Comparison of ENCODE assay signal across 27 mouse cellular contexts in the genomic region with DNA sequence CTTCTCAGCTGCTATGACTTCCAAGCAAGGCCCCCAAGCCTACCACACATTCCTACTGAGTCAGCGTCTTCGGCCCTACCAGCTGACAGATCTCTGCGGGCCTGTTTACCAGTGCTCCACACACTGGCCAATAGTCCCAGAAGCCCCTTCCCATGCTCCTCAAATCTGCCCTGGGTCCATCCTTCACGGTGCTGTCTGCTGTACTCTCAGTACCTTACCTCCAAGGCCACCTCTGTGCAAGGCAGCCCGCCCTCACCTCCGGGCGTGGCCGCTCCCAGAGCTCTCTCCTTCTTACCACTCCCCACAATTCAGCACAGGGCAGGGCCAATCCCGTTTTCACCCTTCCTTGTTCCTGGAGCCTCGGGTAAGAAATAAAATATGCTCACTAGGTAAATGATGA. TPM values are rescaled to one million over a fixed set of nuclear protein-coding genes. Genes with fewer than 3 reads are reported as not detected.
DNase-seq lines count a peak whose midpoint lies in the region; ATAC-seq and TF ChIP-seq lines count a peak whose summit lies in the region.
"Had no signal": no experiment of that assay in that cellular context is flagged by ENCODE, and none has a peak within 500 bp of the region (broad histone marks: within the 10 kb centered on the region; RNA-seq: fewer than 3 reads in every experiment).

No protein-coding gene starts in this region.

- no peak for TF ChIP-seq CTCF in hindbrain, postnatal 0 days (IDR thresholded peaks at IDR 0.05; ENCODE audit: low read depth)
- TF ChIP-seq CTCF in ES-Bruce4 (IDR thresholded peaks at IDR 0.05; ENCODE audit: low read depth, low read length) (no peak), MEL (IDR thresholded peaks at IDR 0.05 in 2 of 3, conservative IDR thresholded peaks at IDR 0.05 in 1 of 3; ENCODE audit: control insufficient read depth in 1 of 3, insufficient read depth in 1 of 3, low read depth in 2 of 3, low read length in 3 of 3, poor library complexity in 1 of 3, severe bottlenecking in 1 of 3) (no peak)
- no peak for TF ChIP-seq CTCF in intestine, postnatal 0 days (IDR thresholded peaks at IDR 0.05; ENCODE audit: low read depth)

- WGBS in hindbrain, postnatal 0 days: 90% methylated on average over 10 of the region's 10 CpGs
- WGBS in hindbrain, embryonic 12.5 days: 84% methylated on average over 10 of the region's 10 CpGs
- 48% methylated on average over 10 of the region's 10 CpGs for WGBS in intestine, postnatal 0 days
- 76% methylated on average over 10 of the region's 10 CpGs for WGBS in liver, embryonic 11.5 days

- TF ChIP-seq EP300 in ES-Bruce4 (IDR thresholded peaks at IDR 0.05; ENCODE audit: insufficient read depth, low read depth, low read length): 0 out of 2 replicates have a peak, but pooled peaks have one; percentile 30
- no peak for TF ChIP-seq EP300 in MEL (IDR thresholded peaks at IDR 0.05; ENCODE audit: low read depth in 1 of 2, low read length in 2 of 2)

- intact Hi-C loops in left cerebral cortex, postnatal 4 days (cut with DNase I): no loop called here

- no peaks in the 10 kb centered on the region for H3K9me3 ChIP-seq in hindbrain, postnatal 0 days (ENCODE audit: low read length)
- H3K9me3 ChIP-seq in hindbrain, embryonic 12.5 days (replicated peaks): no peaks in the 10 kb centered on the region
- H3K9me3 ChIP-seq in ES-Bruce4 (replicated peaks; ENCODE audit: control insufficient read depth, insufficient read depth, low read length, poor library complexity, severe bottlenecking): no peaks in the 10 kb centered on the region
- no peaks in the 10 kb centered on the region for H3K9me3 ChIP-seq in MEL (replicated peaks; ENCODE audit: insufficient read depth, low read length)
- H3K9me3 ChIP-seq in intestine, postnatal 0 days (ENCODE audit: control insufficient read depth): no peaks in the 10 kb centered on the region
- H3K9me3 ChIP-seq in liver, embryonic 11.5 days (ENCODE audit: control insufficient read depth, low read length): no peaks in the 10 kb centered on the region
- H3K9me3 ChIP-seq: heart, embryonic 10.5 days; heart, embryonic 15.5 days; hindbrain, embryonic 13.5 days; limb, embryonic 13.5 days; liver, embryonic 12.5 days; megakaryocyte, embryonic 14.5 days had no signal

- no peak overlapping the region for H3K9ac ChIP-seq in hindbrain, postnatal 0 days (replicated peaks; ENCODE audit: low read length)
- H3K9ac ChIP-seq in hindbrain, embryonic 12.5 days: no peak overlapping the region
- H3K9ac ChIP-seq in ES-Bruce4 (ENCODE audit: low read depth, poor library complexity, severe bottlenecking) (no peak overlapping the region), MEL (ENCODE audit: control insufficient read depth, low read depth, low read length, poor library complexity, severe bottlenecking) (no peak overlapping the region)
- H3K9ac ChIP-seq in intestine, postnatal 0 days (ENCODE audit: low read depth, low read length): no peak overlapping the region
- no peak overlapping the region for H3K9ac ChIP-seq in liver, embryonic 11.5 days (ENCODE audit: low read depth, low read length)
- H3K9ac ChIP-seq: heart, embryonic 15.5 days; hindbrain, embryonic 13.5 days; limb, embryonic 13.5 days; liver, embryonic 12.5 days; liver, postnatal 0 days had no signal

- ATAC-seq in hindbrain, postnatal 0 days: peak; percentile 58; the same call in 1 of the 2 replicates
- ATAC-seq in hindbrain, embryonic 12.5 days (ENCODE audit: low FRiP score): no peak
- 0 out of 2 replicates have a peak, but pooled peaks have one; percentile 25 for ATAC-seq in intestine, postnatal 0 days
- no peak for ATAC-seq in liver, embryonic 11.5 days (replicated peaks; ENCODE audit: low FRiP score)
- ATAC-seq: activated CD4-positive, CD25-positive, alpha-beta regulatory T cell, adult 4 months; liver, embryonic 12.5 days; liver, postnatal 0 days had no signal

- no peaks in the 10 kb centered on the region for H3K27me3 ChIP-seq in hindbrain, postnatal 0 days (ENCODE audit: insufficient read depth, low read length)
- no peaks in the 10 kb centered on the region for H3K27me3 ChIP-seq in hindbrain, embryonic 12.5 days
- H3K27me3 ChIP-seq in ES-Bruce4 (ENCODE audit: control insufficient read depth, insufficient read depth, low read length, poor library complexity, severe bottlenecking) (no peaks in the 10 kb centered on the region), MEL (ENCODE audit: control insufficient read depth in 1 of 2, insufficient read depth in 2 of 2, low read length in 2 of 2) (no peaks in the 10 kb centered on the region)
- H3K27me3 ChIP-seq in intestine, postnatal 0 days (replicated peaks; ENCODE audit: control insufficient read depth, insufficient read depth, low read length): no peaks in the 10 kb centered on the region
- H3K27me3 ChIP-seq in liver, embryonic 11.5 days (replicated peaks; ENCODE audit: control insufficient read depth, insufficient read depth, low read length): no peaks in the 10 kb centered on the region
- H3K27me3 ChIP-seq: heart, embryonic 15.5 days; hindbrain, embryonic 13.5 days; limb, embryonic 13.5 days; liver, embryonic 12.5 days; megakaryocyte, embryonic 14.5 days had no signal

- no peaks in the 10 kb centered on the region for H3K4me1 ChIP-seq in hindbrain, postnatal 0 days (ENCODE audit: insufficient read depth, low read length)
- H3K4me1 ChIP-seq in hindbrain, embryonic 12.5 days: no peaks in the 10 kb centered on the region
- H3K4me1 ChIP-seq in ES-Bruce4 (ENCODE audit: control insufficient read depth, insufficient read depth, low read length) (peaks cover 3% of the 10 kb centered on the region), MEL (ENCODE audit: control insufficient read depth in 1 of 2, insufficient read depth in 2 of 2, low read length in 2 of 2) (peaks cover 0 to 3% of the 10 kb centered on the region in 2 experiments; a peak in 3 of 4 replicates)
- H3K4me1 ChIP-seq in intestine, postnatal 0 days (replicated peaks; ENCODE audit: control insufficient read depth, insufficient read depth, low read length): no peaks in the 10 kb centered on the region
- no peaks in the 10 kb centered on the region for H3K4me1 ChIP-seq in liver, embryonic 11.5 days (replicated peaks; ENCODE audit: control insufficient read depth, insufficient read depth, low read length)
- H3K4me1 ChIP-seq: hindbrain, embryonic 13.5 days; limb, embryonic 13.5 days had no signal

- no peak for TF ChIP-seq RAD21 in MEL (IDR thresholded peaks at IDR 0.05; ENCODE audit: low read depth, low read length)

- no peak for DNase-seq in hindbrain, postnatal 0 days (ENCODE audit: low spot score)
- peak; percentile 18 for DNase-seq in MEL (ENCODE audit: low read depth, low spot score)
- no peak for DNase-seq in left cerebral cortex, postnatal 4 days
- DNase-seq in kidney, adult 18-20 months: no peak
- DNase-seq in liver, embryonic 11.5 days (ENCODE audit: low spot score): no peak
- DNase-seq: adrenal gland, adult 8-10 months; B cell, adult 2 months; cerebellum, adult 8-10 months; cerebellum, postnatal 36 days; embryo, embryonic 11 days; gastrocnemius, postnatal 10 days; kidney, postnatal 4 days; layer of hippocampus, postnatal 36 days; liver, postnatal 0 days; lung, postnatal 4 days; midbrain, embryonic 14.5 days had no signal

- no peak overlapping the region for H3K27ac ChIP-seq in hindbrain, postnatal 0 days
- H3K27ac ChIP-seq in hindbrain, embryonic 12.5 days: no peak overlapping the region
- no peak overlapping the region for H3K27ac ChIP-seq in ES-Bruce4 (ENCODE audit: insufficient read depth, low read length)
- no peak overlapping the region for H3K27ac ChIP-seq in MEL (ENCODE audit: control insufficient read depth, low read depth, low read length)
- no peak overlapping the region for H3K27ac ChIP-seq in intestine, postnatal 0 days (ENCODE audit: low read depth, low read length)
- H3K27ac ChIP-seq in liver, embryonic 11.5 days (ENCODE audit: low read depth, low read length): no peak overlapping the region
- H3K27ac ChIP-seq: heart, embryonic 10.5 days; heart, embryonic 15.5 days; hindbrain, embryonic 13.5 days; limb, embryonic 13.5 days; liver, embryonic 12.5 days had no signal

- H3K79me2 ChIP-seq in MEL (ENCODE audit: control insufficient read depth, insufficient read depth, low read length, poor library complexity): no peaks in the 10 kb centered on the region

- H3K4me3 ChIP-seq in hindbrain, postnatal 0 days (ENCODE audit: low read length): no peak overlapping the region
- H3K4me3 ChIP-seq in hindbrain, embryonic 12.5 days: no peak overlapping the region
- no peak overlapping the region for H3K4me3 ChIP-seq in ES-Bruce4 (ENCODE audit: low read depth, low read length)
- no peak overlapping the region for H3K4me3 ChIP-seq in MEL (ENCODE audit: control insufficient read depth in 1 of 2, insufficient read depth in 1 of 2, low read depth in 2 of 2, low read length in 2 of 2)
- H3K4me3 ChIP-seq in intestine, postnatal 0 days (ENCODE audit: low read depth, low read length): no peak overlapping the region
- H3K4me3 ChIP-seq in liver, embryonic 11.5 days (ENCODE audit: low read depth, low read length): no peak overlapping the region
- H3K4me3 ChIP-seq: erythroblast, embryonic 14.5 days; heart, embryonic 10.5 days; heart, embryonic 15.5 days; hindbrain, embryonic 13.5 days; limb, embryonic 13.5 days; liver, embryonic 12.5 days; megakaryocyte, embryonic 14.5 days had no signal

- TF ChIP-seq POLR2A in ES-Bruce4 (IDR thresholded peaks at IDR 0.05; ENCODE audit: insufficient read depth, low read length): no peak
- TF ChIP-seq POLR2A in MEL (IDR thresholded peaks at IDR 0.05; ENCODE audit: control insufficient read depth in 1 of 2, insufficient read depth in 1 of 2, low read depth in 1 of 2, low read length in 2 of 2, poor library complexity in 1 of 2): no peak

- no peak overlapping the region for H3K4me2 ChIP-seq in hindbrain, postnatal 0 days (ENCODE audit: low read depth, low read length)
- no peak overlapping the region for H3K4me2 ChIP-seq in hindbrain, embryonic 12.5 days (replicated peaks)
- H3K4me2 ChIP-seq in intestine, postnatal 0 days (replicated peaks; ENCODE audit: low read depth): no peak overlapping the region
- H3K4me2 ChIP-seq in liver, embryonic 11.5 days: no peak overlapping the region
- H3K4me2 ChIP-seq: heart, embryonic 15.5 days; hindbrain, embryonic 13.5 days; limb, embryonic 13.5 days; liver, embryonic 12.5 days had no signal

- peaks cover 9% of the 10 kb centered on the region; the same call in 1 of the 2 replicates for H3K36me3 ChIP-seq in hindbrain, postnatal 0 days (ENCODE audit: insufficient read depth, low read length)
- peaks cover 8% of the 10 kb centered on the region for H3K36me3 ChIP-seq in hindbrain, embryonic 12.5 days
- H3K36me3 ChIP-seq in ES-Bruce4 (ENCODE audit: control insufficient read depth, insufficient read depth, low read length, poor library complexity, severe bottlenecking) (no peaks in the 10 kb centered on the region), MEL (ENCODE audit: control insufficient read depth in 1 of 2, insufficient read depth in 2 of 2, low read length in 2 of 2) (peaks cover 0 to 2% of the 10 kb centered on the region in 2 experiments; a peak in 2 of 4 replicates)
- H3K36me3 ChIP-seq in intestine, postnatal 0 days (ENCODE audit: control insufficient read depth, insufficient read depth): no peaks in the 10 kb centered on the region; the same call in 1 of the 2 replicates
- no peaks in the 10 kb centered on the region for H3K36me3 ChIP-seq in liver, embryonic 11.5 days (ENCODE audit: control insufficient read depth, insufficient read depth, low read length)
- H3K36me3 ChIP-seq: liver, embryonic 12.5 days had no signal

RNA-seq across cellular contexts. Expression of gene Cenpo, which starts 11.6 kb away (rescaled TPM):
- total RNA-seq in hindbrain, postnatal 0 days (2014; rRNA removed): 5.2 and 5.9 TPM in 2 replicates
- polyA plus RNA-seq in hindbrain, postnatal 0 days (2015; fragmentation: Nextera tagmentation; extraction: Ambion mirVana): 5.3 and 5.7 TPM in 2 replicates
- 14.8 and 15.3 TPM in 2 replicates for polyA plus RNA-seq in hindbrain, embryonic 12.5 days (2016; fragmentation: Nextera tagmentation; extraction: Ambion mirVana)
- polyA plus RNA-seq in ES-Bruce4 (2011; ENCODE audit: insufficient read depth, insufficient read length, low read depth, missing spikeins): 24.4 and 27.0 TPM in 2 replicates
- total RNA-seq in MEL (2012; rRNA removed): 29.2 and 33.3 TPM in 2 replicates
- polyA plus RNA-seq in MEL (2012; ENCODE audit: insufficient read depth in 1 of 2, insufficient read length in 2 of 2, low read depth in 1 of 2, low replicate concordance in 2 of 2, missing spikeins in 1 of 2): 10 to 100 TPM in 1 of 2 experiments, not detected in 1; 35.5 TPM
- 5.2 and 5.4 TPM in 2 replicates for polyA plus RNA-seq in intestine, postnatal 0 days (2015; fragmentation: Nextera tagmentation; extraction: Ambion mirVana)
- total RNA-seq in left cerebral cortex, postnatal 4 days (2021): 1 to 10 TPM; 7.0 to 7.3 TPM
- polyA plus RNA-seq in liver, embryonic 11.5 days (2014; fragmentation: Nextera tagmentation; extraction: Ambion mirVana): 20.6 and 24.4 TPM in 2 replicates

RNA-seq across cellular contexts. Expression of gene Ptrhd1, which starts 11.9 kb away (rescaled TPM):
- total RNA-seq in hindbrain, postnatal 0 days (2014; rRNA removed): 5.5 and 8.0 TPM in 2 replicates
- 8.9 and 9.4 TPM in 2 replicates for polyA plus RNA-seq in hindbrain, postnatal 0 days (2015; fragmentation: Nextera tagmentation; extraction: Ambion mirVana)
- polyA plus RNA-seq in hindbrain, embryonic 12.5 days (2016; fragmentation: Nextera tagmentation; extraction: Ambion mirVana): 4.7 and 6.2 TPM in 2 replicates
- 6.9 and 7.2 TPM in 2 replicates for polyA plus RNA-seq in ES-Bruce4 (2011; ENCODE audit: insufficient read depth, insufficient read length, low read depth, missing spikeins)
- 3.8 TPM in 2 replicates for total RNA-seq in MEL (2012; rRNA removed)
- 1 to 10 TPM in 1 of 2 experiments, not detected in 1; 5.3 TPM for polyA plus RNA-seq in MEL (2012; ENCODE audit: insufficient read depth in 1 of 2, insufficient read length in 2 of 2, low read depth in 1 of 2, low replicate concordance in 2 of 2, missing spikeins in 1 of 2)
- polyA plus RNA-seq in intestine, postnatal 0 days (2015; fragmentation: Nextera tagmentation; extraction: Ambion mirVana): 4.7 and 4.9 TPM in 2 replicates
- total RNA-seq in left cerebral cortex, postnatal 4 days (2021): 1 to 10 TPM; 8.3 to 8.5 TPM
- 5.5 and 6.0 TPM in 2 replicates for polyA plus RNA-seq in liver, embryonic 11.5 days (2014; fragmentation: Nextera tagmentation; extraction: Ambion mirVana)

Comparison
In these comparisons a context has a peak if more than half of its experiments do, and no peak if none do; other contexts are left out.
1. ATAC-seq: peak in hindbrain, postnatal 0 days (single experiment) and intestine, postnatal 0 days (single experiment); none in hindbrain, embryonic 12.5 days (single experiment) and liver, embryonic 11.5 days (single experiment).